Mouse (Mus musculus) limb, embryonic 10.5 days (tissue): ENCODE measurements at regions not wholly inside any gene's neighbourhood (a gene's known extent, or its start where the extent isn't known, plus 50 kb on each side); places are given as distances from the start of the nearest gene placed in this dataset.

Experiments used
- DNase-seq: peaks from one replicate; pipeline ENCODE4 v3.0.0-alpha.2; 2017; ENCODE audit warnings: low spot score
- H3K27ac ChIP-seq: fragments of 300-500 bp; sonication (generic); 2 replicates; pipeline ENCODE4 v1.5.1; 2016; ENCODE audit warnings: mild to moderate bottlenecking
- H3K27me3 ChIP-seq: fragments of 300-500 bp; sonication (generic); 2 replicates; pipeline ENCODE4 v1.6.1; 2016; ENCODE audit warnings: low read depth, mild to moderate bottlenecking; ENCODE audit not compliant: poor library complexity, severe bottlenecking
- H3K36me3 ChIP-seq: fragments of 300-500 bp; sonication (generic); 2 replicates; pipeline ENCODE4 v1.6.1; 2016; ENCODE audit warnings: mild to moderate bottlenecking, moderate library complexity
- H3K4me1 ChIP-seq: fragments of 300-500 bp; sonication (generic); 2 replicates; pipeline ENCODE4 v1.6.1; 2016
- H3K4me3 ChIP-seq: fragments of 300-500 bp; sonication (generic); 2 replicates; pipeline ENCODE4 v1.5.1; 2016; ENCODE audit warnings: mild to moderate bottlenecking, moderate library complexity
- H3K9me3 ChIP-seq: fragments of 300-500 bp; sonication (generic); replicated peaks from 2 replicates; pipeline ENCODE4 v1.6.1; 2016; ENCODE audit warnings: mild to moderate bottlenecking
- WGBS: fragments of 180-500 bp; shearing (Covaris S2); methylation state at CpG from one replicate; pipeline ENCODE4 v1.1.7; 2016; 5-methylcytosine and 5-hydroxymethylcytosine counted together

GRCm38 (mm10) chr10:19529655-19530054 lies 62.1 kb upstream of the Ifngr1 start:
- Histone ChIP-seq H3K27ac (no peak overlapping the region), H3K4me3 (no peak overlapping the region), H3K27me3 (no peaks in the 10 kb centered on the region), H3K9me3 (no peaks in the 10 kb centered on the region), H3K4me1 (no peaks in the 10 kb centered on the region), H3K36me3 (no peaks in the 10 kb centered on the region)
- 93% methylated on average over 5 of the region's 5 CpGs for WGBS
- DNase-seq: no peak

- Histone ChIP-seq H3K36me3 (no peaks in the 10 kb centered on the region), H3K4me1 (no peaks in the 10 kb centered on the region), H3K9me3 (no peaks in the 10 kb centered on the region), H3K4me3 (no peak overlapping the region), H3K27me3 (no peaks in the 10 kb centered on the region), H3K27ac (no peak overlapping the region)
- no peak for DNase-seq
- 93% methylated on average over 6 of the region's 6 CpGs for WGBS
Measured at GRCm38 (mm10) chr10:19530056-19530455, 61.7 kb upstream of the Ifngr1 start.

- Histone ChIP-seq H3K36me3 (no peaks in the 10 kb centered on the region), H3K4me1 (no peaks in the 10 kb centered on the region), H3K9me3 (no peaks in the 10 kb centered on the region), H3K4me3 (no peak overlapping the region), H3K27me3 (no peaks in the 10 kb centered on the region), H3K27ac (no peak overlapping the region)
- WGBS: 24% methylated on average over 1 of the region's 1 CpGs
- DNase-seq: no peak
Measured at GRCm38 (mm10) chr10:19531452-19531851, 60.3 kb upstream of the Ifngr1 start.

DNA sequence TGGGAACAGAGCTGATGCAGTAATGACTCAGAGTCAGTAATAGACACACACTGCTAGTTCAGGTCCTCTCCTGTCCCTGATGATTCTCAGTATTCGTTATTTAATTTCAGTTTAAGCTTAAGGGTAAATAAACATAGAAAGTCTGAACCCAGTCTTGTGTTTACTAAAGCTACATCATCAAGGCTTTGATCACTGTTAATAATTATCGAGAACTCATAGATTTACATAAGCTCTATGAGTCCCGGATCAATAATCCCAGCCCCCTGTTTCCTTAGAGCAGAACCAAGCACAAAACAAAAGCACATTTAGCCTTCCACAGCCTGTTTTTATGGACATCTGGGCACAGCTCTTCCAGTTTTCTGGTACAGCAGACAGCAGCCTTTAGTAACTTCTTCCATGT lies 59.0 kb upstream of the Ifngr1 start:
- no peak overlapping the region for H3K4me3 ChIP-seq
- no peaks in the 10 kb centered on the region for H3K4me1 ChIP-seq
- H3K27ac ChIP-seq: no peak overlapping the region
- H3K27me3 ChIP-seq: no peaks in the 10 kb centered on the region
- no peaks in the 10 kb centered on the region for H3K9me3 ChIP-seq
- H3K36me3 ChIP-seq: no peaks in the 10 kb centered on the region
- no peak for DNase-seq
- WGBS: 95% methylated on average over 3 of the region's 3 CpGs

GRCm38 (mm10) chr10:19533846-19534245 lies 57.9 kb upstream of the Ifngr1 start:
- no peaks in the 10 kb centered on the region for H3K36me3 ChIP-seq

More at GRCm38 (mm10) chr10:19533846-19534245, 57.9 kb upstream of the Ifngr1 start:
- WGBS: 82% methylated on average over 1 of the region's 1 CpGs
- Histone ChIP-seq H3K4me3 (no peak overlapping the region), H3K4me1 (no peaks in the 10 kb centered on the region), H3K9me3 (no peaks in the 10 kb centered on the region), H3K27me3 (no peaks in the 10 kb centered on the region), H3K27ac (no peak overlapping the region)
- no peak for DNase-seq
